Mouse (Mus musculus) lung, postnatal 10 days (tissue): Measurements from ENCODE around the gene Sgk2.
"Not testable (repeated sequence)": the region's sequence is repeated elsewhere in the genome, so short reads cannot be mapped to it uniquely, and the experiment has no call there.

ENCODE experiments used
- DNase-seq: peaks from one replicate; pipeline ENCODE4 v3.0.0; 2021

Gene Sgk2

DNA sequence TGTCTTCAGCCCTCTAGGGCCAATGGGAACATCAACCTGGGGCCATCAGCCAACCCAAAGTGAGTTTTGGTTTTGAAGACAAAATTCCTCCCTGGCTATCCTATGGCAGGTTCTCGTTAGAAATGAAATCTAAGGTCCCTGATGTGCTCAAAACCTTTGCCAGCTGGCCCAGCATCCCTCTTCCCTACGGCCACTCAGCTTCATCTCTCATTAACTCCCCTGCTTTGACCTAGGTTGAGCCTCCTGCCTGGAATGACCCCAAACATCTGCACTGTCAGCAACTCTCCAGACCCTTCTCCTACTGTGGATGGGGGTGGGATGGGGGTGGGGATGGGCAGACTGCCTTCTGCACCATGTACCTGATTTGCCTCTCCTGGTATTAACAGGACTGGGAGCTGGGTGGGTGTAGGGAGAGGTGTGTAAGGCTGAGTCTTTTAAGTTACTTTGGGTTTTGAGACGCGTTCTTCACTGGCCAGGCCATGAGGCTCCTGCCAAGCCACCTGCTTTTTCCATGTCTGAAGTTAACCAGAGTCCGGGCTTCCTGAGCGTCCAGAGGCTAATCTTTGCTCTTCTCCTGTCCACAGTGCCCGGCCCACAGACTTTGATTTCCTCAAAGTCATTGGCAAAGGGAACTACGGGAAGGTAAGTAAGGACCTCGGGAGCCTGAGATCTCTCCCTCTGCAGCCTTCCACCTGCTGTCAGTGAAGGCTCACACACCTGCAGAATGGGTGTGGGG, 6.9 kb downstream of the Sgk2 start:
- no peak for DNase-seq

DNA sequence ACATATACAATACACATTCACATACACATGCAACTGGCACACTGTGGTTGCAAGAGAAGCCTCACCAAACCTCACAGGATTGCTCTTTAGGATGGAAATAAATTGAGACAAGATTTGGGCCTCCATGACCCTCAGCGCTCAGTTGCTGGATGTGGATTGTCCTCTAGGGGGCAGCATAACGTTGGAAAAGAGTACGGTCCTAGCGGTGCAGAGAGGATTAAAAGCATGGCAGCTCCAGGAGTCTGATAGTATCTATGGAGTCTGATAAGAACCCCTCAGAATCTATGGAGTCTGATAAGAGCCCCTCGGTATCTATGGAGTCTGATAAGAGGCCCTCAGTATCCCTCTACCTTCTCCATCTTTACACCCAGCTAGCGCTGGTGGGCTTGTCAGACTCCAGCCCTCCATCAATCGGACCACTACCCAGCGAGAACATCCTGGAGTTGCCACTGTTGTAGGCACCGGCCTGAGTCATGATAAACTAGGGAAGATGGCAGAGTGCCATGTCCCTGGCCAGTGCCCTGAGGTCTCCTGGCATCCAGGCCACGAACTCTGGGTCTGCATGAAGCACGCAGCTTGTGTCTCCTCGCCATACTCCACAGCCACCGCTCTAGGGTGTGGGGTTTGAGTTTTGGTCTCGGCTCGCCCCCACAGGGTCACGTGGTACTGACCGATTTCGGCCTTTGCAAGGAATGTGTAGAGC, 11.5 kb downstream of the Sgk2 start:
- peak; percentile 83 for DNase-seq

DNA sequence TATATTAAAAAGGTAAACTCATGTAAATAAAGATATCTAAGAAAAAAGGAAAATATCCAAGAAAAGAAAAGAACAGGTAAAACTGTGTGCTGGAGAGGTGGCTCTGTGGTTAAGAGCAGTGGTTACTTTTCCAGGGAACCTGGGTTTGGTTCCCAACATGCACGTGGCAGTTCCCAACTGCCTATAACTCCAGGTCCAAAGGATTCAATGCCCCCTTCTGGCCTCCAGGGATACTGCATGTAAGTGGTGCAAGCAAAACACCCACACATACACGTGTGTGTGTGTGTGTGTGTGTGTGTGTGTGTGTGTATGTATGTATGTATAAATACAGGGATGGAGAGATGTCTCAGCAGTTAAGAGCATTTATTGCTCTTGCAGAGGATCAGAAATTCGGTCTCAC, 12.6 kb downstream of the Sgk2 start:
- DNase-seq = peak; percentile 72

DNA sequence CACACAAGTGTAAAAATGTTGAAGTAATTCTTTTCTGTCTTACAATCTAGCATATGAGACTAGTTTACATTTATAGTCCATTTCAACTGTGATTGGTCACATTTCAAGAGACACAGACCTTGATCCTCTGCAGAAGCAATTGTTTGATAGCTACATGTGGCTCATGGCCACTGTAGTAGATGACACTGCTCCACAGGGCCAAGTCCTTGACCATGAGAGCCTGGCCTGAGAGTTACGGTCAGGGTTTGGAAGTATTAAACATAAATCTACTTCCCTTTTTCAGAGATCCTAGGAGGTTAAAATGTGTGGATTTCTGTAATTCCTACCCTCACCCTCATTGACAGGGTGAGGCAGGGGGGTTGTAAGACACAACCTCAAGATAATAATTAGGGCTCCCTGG, 13.9 kb downstream of the Sgk2 start:
- no peak for DNase-seq

DNA sequence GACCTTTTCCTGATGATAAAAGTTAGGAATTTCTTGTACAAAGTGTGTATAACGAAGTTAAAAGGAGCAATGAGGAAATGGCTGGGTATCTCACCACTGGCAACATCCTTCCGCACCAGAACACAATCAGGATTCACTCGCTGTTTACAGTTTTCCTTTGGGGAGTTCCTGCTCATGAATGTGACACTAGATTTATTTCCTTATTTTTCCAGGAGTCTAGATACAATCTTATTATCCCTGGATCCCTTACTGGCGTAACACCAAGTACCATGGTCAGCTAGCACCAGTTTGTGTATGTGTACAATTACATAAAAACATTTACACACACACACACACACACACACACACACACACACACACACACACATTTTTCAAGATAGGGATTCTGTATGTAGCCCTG, 20.2 kb downstream of the Sgk2 start:
- peak; percentile 48 for DNase-seq

DNA sequence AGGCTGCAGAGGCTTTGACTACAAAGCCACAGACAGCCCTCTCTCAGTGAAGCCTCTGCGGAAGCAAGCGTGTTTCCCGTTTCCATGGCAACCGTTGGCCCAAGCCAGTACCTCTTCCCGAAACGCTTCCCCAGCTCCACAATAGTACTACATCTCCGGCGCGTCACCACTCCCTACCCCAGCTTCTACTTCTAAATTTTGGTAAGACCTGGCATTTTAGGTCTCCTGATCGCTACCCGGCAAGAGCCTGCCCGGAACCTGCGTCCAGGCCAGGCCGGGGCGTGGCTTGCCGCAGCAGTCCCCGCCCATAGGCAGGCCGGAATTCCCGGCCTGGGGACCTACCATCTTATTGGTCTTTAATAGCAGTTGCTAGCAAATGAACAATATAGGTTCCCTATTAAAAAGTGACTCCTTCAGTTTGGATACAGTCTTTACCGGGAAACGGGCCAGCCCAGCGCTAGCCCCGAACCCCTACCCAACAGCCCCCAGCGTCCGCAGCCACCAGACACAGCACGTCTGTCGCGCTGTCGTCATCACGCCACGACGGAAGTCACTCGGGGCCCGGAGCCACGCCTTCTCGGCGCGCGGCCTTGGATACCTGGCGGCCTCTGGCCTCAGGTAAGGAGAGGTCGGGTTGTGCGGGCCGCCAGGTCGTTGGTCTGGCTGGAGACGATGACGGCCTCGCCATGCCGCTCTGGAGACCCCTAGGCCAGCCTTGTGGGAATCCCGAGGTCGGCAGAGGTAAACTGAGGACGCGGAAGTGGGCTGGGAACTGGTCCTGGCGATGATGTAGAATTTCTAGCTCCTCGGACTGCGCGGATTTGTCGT, 30.0 kb downstream of the Sgk2 start, which contains the start of gene Ift52:
TSS of gene Ift52 (plus strand) at position 439 of the 828 bp plus-strand sequence.
- DNase-seq = peak; percentile 92

DNA sequence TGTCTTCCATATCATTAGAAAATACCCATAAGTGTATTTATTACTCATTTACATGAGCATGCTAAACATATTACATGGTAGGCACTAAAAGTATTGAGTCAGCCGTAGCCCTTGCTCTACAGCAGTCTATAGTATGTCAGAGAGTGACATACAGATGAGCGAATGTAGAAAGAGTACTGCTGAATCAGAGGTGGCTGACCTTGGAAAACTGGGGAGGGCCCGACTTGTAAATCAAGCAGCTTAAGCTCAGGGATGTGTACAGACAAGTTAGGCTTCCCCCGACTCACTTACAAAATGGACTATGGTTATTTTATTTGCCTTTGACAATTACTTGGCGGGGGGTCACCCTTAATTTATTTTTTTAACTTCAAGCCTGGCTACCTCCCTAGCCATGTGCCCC, 44.2 kb downstream of the Sgk2 start:
- DNase-seq = no peak

DNA sequence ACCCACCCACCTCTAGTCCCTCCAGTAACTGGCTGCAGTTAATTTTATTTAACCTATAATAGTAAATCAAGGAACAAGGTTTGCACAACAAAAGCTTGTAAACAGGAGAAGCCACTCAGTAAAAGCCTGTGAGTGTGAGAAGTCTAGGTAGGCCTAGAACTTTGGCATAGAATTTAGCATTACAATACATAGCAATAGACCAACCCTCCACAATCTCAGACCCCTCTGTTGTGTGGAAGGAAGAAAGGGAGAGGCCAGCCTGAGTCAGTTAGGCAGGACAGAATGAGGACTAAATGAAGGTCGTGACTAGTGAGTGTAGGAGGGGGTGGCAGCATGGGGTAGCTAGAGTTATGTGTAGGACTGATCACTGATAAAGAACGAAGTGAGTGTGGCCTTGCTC, 44.6 kb downstream of the Sgk2 start:
- DNase-seq = no peak

DNA sequence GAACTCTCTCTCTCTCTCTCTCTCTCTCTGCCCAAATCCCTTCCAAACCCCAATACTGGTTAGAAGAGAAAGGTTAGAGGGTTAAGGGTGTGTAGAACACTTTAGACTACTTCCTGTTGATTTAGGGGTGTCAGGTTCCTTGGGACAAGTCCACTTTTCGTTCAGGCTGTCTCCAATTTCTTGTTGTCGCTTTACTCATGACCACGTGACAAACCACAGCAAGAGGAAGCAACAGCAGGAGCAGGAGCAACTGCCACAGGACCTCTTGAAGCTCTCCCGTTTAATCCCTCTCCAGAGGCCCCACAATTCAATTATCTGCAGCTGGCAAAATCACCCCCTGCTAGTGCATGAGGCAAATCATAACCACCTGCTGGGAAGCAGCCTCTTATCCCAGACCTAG, 45.5 kb downstream of the Sgk2 start:
- no peak for DNase-seq

DNA sequence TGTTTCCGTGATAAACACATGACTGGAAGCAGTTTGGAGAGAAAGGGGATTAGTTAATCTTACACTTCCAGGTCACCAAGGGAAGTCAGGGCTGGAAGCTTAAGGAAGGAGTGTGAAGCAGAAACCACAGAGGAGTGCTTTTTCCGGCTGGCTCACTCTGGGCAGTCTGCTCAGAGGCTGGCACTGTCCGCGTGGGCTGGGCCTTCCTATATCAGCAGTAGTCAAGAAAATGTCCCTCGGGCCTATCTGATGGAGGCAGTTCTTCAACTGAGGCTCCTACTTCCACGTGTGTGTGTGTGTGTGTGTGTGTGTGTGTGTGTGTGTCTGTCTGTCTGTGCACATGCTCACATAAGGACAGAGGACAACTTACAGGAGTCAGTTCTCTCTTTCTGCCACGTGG, 52.8 kb downstream of the Sgk2 start:
- no peak for DNase-seq

DNA sequence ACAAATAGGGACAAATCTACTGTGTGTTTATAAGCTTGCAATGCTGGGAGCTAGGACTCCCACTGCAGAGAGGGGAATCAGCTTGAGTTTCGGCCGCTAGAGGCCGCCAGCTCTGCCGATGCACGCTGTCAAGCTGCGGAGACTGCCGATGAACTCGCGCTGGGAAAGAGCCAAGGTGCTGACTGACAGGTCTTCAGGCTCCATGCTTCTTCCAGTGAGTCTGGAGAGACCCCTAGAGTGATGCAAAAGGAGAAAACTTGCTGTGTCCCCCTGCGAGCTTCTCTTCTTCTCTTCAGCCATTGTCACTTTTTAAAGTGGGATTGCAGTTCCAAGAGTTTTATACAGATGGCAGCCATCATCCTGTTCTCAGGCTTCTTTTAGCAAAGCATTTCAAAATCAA, 61.0 kb downstream of the Sgk2 start:
- DNase-seq = peak; percentile 87

DNA sequence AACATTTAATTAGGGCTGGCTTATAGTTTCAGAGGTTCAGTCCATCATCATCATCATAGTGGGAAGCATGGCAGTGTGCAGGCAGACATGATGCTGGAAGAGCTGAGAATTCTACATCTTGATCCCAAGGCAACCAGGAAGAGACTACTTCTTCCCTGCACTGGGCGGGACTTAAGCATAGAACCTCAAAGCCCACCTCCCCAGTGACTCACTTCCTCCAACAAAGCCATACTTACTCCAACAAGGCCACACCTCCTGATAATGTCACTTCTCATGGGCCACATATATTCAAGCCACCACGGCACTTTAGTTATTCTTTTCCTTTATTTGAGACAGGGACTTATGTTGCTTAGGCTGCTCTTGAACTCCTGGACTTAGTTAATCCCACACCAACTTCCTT, 62.0 kb downstream of the Sgk2 start:
- DNase-seq = no peak

DNA sequence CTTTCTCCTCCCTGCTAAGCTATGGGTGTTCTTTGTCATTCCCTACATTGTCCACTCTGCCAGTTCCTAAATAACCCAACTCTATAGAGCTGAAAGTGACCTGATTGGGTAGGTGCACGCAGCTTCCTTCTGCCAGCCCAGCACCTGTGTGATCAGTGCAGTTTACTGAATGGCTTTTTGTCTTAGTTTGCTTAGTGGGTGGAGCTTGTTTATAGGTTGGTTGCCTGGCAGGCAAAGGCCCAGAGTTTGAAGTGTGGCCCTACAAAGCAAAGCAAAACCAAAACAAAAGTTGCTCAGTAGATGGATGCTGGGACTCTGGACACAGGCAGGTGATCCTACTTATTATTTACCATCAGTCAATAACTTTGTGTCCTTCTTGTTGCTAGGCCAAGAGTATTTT, 64.6 kb downstream of the Sgk2 start:
- DNase-seq = no peak

DNA sequence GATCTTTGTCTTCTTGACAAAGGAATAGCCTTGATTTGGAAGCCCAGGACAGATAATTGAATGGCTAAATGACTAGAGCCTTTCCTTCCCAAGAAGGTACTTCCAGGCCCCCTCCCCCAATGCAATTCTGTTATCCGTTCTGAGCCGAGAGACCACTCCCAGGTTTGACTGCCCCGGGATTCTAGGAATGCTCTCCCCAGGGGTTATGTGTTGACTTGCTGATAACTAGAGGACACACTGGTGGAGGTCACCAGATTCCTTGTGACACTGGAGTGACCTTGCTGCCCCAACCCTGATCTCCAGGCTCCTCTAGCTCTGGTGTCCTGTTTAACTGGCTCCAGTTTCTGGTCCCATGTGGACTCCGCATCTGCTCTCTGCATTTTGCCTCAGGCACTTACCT, 65.0 kb downstream of the Sgk2 start:
- DNase-seq = peak; percentile 11

DNA sequence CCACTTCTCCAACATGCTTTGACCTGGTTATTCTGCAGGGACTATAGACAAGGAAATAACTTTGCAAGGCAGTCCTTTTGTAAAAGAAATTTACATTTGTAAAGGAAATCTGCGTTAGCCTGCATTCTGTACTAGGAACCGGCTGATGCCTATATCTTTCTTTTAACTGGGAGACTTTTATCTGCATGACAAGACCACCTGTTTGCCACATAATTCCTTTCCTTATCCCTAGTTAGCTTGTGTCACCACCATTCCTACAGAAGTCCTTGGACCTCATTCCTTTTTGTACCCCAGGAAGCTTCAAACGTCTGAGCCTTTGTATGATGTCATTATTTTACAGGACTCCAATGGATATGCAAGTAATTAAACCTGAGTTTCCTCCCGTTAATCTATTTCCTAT, 65.7 kb downstream of the Sgk2 start:
- no peak for DNase-seq

DNA sequence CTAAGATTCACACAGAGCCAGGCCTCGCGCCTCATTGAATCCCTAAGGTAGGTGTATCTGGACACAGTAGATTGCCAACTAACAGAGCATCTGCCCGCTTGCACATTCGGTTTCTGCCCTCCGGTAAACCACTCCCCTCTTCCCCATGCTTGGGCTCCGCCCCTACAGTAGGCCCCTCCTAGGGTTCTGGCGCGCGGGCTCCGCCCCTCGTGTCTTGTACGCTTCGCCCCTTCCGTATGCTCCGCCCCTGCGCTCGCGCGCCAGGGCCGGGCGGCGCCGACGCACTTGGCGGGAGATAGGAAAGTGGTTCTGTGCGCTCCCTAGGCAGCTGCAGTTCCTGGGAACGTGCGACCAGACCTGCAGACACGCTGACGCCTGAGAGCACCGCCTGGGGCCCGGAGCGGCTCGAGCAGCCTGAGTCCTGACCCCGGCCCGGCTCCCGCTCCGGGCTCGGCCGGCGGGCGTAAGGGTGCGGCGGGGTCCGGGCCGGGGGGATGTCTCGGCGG, 67.3 kb downstream of the Sgk2 start, which contains the start of gene Mybl2:
TSS of gene Mybl2 (plus strand) at position 353 of the 506 bp plus-strand sequence.
- DNase-seq = peak; percentile 98

DNA sequence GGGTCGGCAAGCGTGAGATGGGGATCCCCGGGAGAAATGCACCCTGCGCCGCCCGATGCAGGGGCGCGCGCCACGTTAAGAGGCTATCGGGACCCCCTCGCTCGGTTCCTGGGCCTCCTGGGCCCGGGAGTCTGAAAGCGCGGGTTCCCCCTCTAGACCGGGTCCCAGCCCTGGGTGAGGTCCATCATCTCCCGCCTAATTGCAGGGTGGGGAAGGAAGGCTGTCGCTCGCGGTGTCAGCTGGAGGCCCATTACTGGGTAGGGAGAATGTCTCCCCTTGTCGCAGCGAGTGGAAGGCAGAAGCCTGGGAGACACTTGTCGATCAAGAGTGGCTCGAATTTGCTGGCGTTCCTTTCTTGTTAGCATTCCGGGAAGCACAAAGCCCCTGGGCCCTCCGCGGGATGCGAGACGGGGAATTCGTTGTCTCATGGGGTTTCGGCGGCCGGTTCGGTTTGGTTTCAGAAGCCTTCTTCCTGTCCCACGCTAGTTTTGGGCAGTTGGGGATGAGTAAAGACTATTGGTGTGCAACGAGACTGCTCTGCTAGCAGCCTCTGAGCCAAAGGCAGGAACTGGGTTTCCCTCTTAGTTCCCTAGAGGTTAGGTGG, 67.9 kb downstream of the Sgk2 start:
- no peak for DNase-seq

DNA sequence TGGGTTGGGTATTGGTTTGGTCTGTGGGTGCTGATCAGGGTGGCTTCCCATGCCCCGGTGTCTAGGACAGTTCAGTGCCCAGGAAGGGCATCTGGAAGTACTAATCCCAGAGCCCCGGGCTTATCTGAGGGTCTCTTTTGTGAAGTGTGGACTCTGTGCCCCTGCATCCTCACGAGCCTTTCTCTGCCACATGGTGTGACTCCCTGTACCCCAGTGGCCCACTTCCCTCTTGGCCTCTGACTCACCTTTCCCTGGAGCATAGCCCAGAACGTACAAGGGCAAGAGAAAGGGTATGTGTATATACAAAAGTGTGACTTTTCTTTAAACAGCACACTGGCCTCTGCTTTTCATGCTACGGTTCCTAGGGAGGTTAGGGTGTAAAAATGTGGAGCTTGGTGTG, 68.6 kb downstream of the Sgk2 start:
- DNase-seq = no peak

DNA sequence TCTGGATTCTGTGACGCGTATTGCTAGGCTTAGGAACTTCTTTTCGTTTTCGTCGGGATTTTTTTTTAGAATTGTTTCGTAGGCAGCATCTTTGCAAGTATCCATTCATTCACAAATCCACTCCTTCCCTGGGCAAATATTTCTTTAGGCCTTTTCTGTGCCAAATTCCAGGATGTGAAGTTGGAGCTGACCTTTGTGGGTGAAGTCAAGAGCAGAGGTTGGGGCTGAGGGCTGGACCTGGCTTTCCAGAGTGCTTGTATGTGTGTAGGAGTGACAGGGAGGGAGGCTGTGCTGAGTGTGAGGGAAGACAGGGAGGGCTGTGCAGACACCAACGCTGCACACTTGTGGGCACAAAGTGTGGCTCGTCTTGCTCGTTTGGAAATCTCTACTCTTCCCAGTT, 69.5 kb downstream of the Sgk2 start:
- DNase-seq = peak; percentile 9

DNA sequence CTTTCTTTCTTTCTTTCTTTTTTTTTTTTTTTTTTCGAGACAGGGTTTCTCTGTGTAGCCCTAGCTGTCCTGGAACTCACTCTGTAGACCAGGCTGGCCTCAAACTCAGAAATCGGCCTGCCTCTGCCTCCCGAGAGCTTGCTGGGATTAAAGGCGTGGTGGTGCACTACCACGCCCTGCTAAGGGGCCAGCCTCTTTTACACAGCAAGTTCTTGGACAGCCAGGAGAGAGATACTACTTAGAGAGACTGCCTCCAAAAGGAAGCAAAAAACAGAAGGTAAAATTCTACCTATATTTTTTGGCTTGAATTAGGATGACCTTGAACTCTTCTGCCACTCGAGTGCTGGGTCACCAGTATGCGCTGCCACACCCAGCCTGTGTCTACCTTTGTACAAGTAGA, 71.9 kb downstream of the Sgk2 start:
- not testable (repeated sequence) for DNase-seq

DNA sequence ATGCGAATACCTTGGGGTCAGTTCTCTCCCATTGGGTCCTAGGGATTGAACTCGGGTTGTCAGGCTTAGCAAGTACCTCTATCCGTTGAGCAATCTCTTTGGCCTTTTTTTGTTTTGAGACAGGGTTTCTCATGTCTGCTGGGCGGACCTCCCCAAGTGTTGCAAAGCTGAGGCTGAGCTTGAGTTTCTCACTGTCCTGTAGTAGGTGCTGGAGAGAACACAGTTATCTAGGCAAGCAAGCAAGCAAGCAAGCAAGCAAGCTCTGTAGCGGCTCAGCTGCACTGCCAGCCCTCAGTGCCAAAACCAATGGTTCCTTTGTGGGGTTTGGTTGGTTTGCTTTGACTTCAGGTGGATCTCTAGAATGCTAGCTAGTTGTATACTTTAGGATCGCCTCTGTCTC, 73.5 kb downstream of the Sgk2 start:
- no peak for DNase-seq

DNA sequence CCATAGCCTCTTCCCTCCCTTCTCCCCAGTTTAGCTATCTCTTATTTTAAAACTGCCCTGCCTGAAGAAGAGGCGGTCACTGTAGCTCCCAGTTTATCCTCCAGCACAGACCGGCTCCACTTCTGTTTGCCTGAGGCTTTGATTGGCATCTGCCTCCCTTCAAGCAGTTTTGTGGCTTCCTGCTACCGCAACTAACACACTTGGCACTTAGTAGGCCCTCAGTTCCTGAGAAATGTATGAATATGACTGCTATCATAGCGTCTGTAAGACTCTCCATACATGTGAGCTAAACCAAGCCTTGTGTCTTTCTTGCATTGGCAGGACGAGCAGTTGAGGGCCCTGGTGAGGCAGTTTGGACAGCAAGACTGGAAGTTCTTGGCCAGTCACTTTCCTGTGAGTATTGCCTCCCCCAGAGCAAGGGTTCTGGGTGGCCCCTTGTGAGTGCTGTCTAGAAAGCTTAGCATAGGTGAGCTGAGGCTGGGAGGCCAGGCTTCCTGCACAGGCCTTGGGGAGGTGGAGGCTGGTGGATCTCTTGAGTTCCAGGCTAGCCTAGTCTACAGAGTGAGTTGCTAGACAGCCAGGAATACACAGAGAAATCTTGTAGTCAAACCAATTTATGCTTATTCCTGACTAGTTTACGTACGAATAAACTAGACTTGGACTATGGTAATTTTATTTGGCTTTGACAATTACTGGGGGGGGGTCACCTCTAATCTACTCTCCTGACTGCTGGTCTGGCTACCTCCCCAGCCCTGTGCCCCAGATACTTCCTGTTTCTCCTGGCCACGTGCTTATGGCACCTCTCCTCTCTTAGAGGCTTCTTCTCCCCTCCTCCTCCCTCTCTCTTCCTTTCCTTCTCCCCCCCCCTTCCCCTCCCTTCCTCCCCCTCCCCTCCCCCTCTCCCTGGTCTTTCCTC, 74.3 kb downstream of the Sgk2 start:
- DNase-seq = no peak
